18 mouse cellular contexts compared by ENCODE assay signal in genomic region chr13:59562471-59562870, GRCm38 (mm10).
"Had no signal": no experiment of that assay in that cellular context is flagged by ENCODE, and none has a peak within 500 bp of the region (broad histone marks: within the 10 kb centered on the region; RNA-seq: fewer than 3 reads in every experiment).

No protein-coding gene starts in this region.

- H3K36me3 ChIP-seq: limb, embryonic 12.5 days; liver, embryonic 13.5 days; lung, embryonic 15.5 days; midbrain, embryonic 15.5 days; neural tube, embryonic 13.5 days had no signal

- H3K9me3 ChIP-seq: limb, embryonic 12.5 days; liver, embryonic 13.5 days; lung, embryonic 15.5 days; megakaryocyte, embryonic 14.5 days; midbrain, embryonic 15.5 days; neural tube, embryonic 13.5 days had no signal

- ATAC-seq: intestine, postnatal 0 days; liver, postnatal 0 days; midbrain, embryonic 15.5 days had no signal

- DNase-seq: kidney, adult 9 months; kidney, postnatal 36 days; liver; liver, embryonic 13.5 days; liver, postnatal 0 days; right cerebral cortex, adult 18-20 months; right cerebral cortex, postnatal 25 days; thymus, adult 18-20 months; thymus, postnatal 14 days had no signal

- H3K27ac ChIP-seq: kidney, postnatal 0 days; layer of hippocampus, adult 2 months; limb, embryonic 12.5 days; liver, embryonic 13.5 days; lung, embryonic 15.5 days; midbrain, embryonic 15.5 days; neural tube, embryonic 13.5 days had no signal

- H3K4me2 ChIP-seq: limb, embryonic 12.5 days; liver, embryonic 13.5 days; lung, embryonic 15.5 days; midbrain, embryonic 11.5 days; midbrain, embryonic 15.5 days; neural tube, embryonic 13.5 days had no signal

- H3K4me3 ChIP-seq: layer of hippocampus, adult 2 months; limb, embryonic 12.5 days; liver, embryonic 13.5 days; lung, embryonic 15.5 days; megakaryocyte, embryonic 14.5 days; midbrain, embryonic 15.5 days; neural tube, embryonic 13.5 days had no signal

- H3K27me3 ChIP-seq: limb, embryonic 12.5 days; lung, embryonic 15.5 days; midbrain, embryonic 15.5 days; neural tube, embryonic 13.5 days had no signal

- H3K9ac ChIP-seq: limb, embryonic 12.5 days; liver, embryonic 13.5 days; liver, postnatal 0 days; lung, embryonic 15.5 days; midbrain, embryonic 15.5 days; neural tube, embryonic 13.5 days had no signal
